Mouse (Mus musculus) kidney, adult 10 weeks (tissue): Measurements from ENCODE around the gene Gm17304. TPM values are rescaled to one million over a fixed set of nuclear protein-coding genes. Genes with fewer than 3 reads are reported as not detected.

Experiments
- polyA plus RNA-seq: library from polyadenylated mRNA; stranded (reverse); fragments of 350-450 nt; fragmentation: Illumina TruSeq; extraction: RNeasy Lipid Tissue Mini Kit (QIAGEN cat#74804); gene quantifications from one replicate; pipeline ENCODE4 v1.2.3, GENCODE M21; 2014; ENCODE audit warnings: low read depth, low replicate concordance

Gene Gm17304
- not detected for polyA plus RNA-seq

GRCm38 (mm10) chr5:106608798-106609197 is at the start of gene Gm17304:
TSS of gene Gm17304 (plus strand) at chr5:106609098.

Other genes with a start within 250 kb of the Gm17304 start
- gene Barhl2, start 150.9 kb upstream of the Gm17304 start, polyA plus RNA-seq = not detected
- 55.1 TPM for gene Zfp644, start 88.2 kb downstream of the Gm17304 start, polyA plus RNA-seq